Mouse (Mus musculus) kidney, adult 9 months (tissue): ENCODE measurements around the gene Galns.
"Not testable (repeated sequence)": the region's sequence is repeated elsewhere in the genome, so short reads cannot be mapped to it uniquely, and the experiment has no call there.

Source experiments
- DNase-seq: peaks from one replicate; pipeline ENCODE4 v3.0.0; 2022

The Galns gene

DNA sequence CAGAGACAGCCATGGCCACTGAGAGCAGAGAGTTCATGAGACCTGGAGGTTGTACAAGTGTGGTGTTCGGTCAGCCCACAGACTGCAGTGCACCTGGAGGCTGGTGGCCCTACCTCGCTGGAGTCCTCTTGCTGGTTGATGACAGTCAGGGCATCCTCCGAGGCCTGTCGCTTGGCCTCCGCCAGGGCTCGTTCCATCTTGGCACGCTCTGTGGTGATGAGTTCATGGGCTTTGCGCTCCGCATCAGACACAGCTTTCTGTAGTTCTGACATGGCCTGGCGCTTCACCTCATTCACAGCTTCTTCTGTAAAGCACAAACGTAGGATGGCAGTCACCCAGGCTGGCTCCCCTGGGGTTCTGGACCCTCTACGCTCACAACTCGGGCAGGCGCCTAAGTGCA is 21.9 kb upstream of the Galns start:
- no peak for DNase-seq

DNA sequence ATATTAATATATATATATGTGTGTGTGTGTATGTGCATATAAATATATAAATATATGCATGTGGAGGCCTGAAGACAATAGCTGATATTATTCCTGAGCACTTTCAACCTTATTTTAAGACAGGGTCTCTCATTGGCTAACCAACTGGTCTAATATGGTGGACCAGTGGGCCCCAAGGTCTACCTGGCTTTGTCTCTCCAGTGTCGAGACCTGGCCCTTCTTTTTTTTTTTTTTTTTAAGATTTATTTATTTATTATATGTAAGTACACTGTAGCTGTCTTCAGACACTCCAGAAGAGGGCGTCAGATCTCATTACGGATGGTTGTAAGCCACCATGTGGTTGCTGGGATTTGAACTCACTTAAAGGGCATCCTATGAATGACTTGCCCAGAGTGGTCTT is 20.9 kb upstream of the Galns start:
- not testable (repeated sequence) for DNase-seq

- no peak for DNase-seq
Observed at GRCm38 (mm10) chr8:122630696-122631095, 19.4 kb upstream of the Galns start.

- DNase-seq, result no peak
Observed at GRCm38 (mm10) chr8:122629388-122629787, 18.1 kb upstream of the Galns start.

GRCm38 (mm10) chr8:122626896-122627295 is 15.6 kb upstream of the Galns start:
- DNase-seq, result no peak

DNA sequence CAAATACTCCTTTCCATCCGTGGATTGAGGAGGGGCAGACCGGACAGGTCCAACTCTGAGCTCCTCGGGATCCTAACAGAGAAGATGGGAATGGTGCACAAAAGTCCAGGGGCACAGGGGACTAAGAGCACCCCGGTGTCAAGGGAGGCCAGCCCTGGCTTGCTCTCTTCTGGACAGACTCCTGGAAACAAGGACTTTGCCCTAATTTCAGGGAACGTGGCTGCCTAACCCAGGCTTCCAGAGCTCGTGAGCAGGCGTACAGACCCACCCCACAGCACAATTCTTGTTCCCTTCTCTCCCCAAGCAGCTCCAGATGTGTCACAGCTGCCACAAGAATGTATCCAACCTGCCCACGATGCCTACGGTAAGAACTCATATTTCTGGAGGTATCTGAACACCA is 14.5 kb upstream of the Galns start:
- peak; percentile 47 for DNase-seq

- DNase-seq, result no peak
Observed at GRCm38 (mm10) chr8:122624653-122625052, 13.4 kb upstream of the Galns start.

GRCm38 (mm10) chr8:122623844-122624642 is 12.8 kb upstream of the Galns start:
- no peak for DNase-seq

DNA sequence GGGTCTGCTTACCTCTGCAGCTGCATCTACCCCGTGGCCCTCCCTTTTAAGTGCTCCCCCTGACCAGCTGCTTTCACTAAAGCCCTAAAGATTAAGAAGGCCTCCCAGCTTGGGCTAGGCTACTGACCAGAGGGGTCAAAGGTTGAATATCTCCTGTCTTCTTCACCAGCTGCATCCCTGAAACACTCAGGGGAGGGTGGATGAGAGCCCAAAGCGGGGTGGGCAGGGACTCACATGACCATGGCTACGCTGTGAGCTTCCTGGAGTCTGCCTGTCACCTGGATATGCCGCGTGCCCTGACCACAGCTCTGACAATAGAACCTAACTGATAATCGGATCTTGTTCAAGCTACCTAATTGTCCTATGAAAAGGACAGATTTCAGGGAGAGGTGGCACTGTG is 11.5 kb upstream of the Galns start, which contains the start of gene Pabpn1l:
Pabpn1l (minus strand) TSS at position 13 of the 400 bp plus-strand sequence.
- peak; percentile 48 for DNase-seq

DNA sequence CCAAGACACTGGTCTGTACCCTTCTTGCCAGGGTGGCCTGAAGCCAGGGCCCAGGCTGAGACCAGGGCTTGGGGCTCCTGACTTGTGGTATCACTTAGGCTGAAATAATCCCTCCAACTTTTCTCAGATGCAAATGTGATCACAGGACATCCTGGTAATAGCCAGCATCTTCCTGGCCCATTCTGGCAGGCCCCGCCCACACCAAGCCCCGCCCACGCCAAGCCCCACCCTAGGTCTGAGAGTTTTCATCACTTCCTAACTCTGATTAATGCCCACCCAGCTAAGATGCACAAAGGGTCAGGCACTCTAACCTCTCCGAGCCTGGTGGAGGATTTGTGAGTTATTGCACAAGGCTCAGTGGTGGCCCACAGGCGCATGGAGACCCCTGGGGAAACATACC is 9.2 kb upstream of the Galns start:
- DNase-seq, result no peak

DNA sequence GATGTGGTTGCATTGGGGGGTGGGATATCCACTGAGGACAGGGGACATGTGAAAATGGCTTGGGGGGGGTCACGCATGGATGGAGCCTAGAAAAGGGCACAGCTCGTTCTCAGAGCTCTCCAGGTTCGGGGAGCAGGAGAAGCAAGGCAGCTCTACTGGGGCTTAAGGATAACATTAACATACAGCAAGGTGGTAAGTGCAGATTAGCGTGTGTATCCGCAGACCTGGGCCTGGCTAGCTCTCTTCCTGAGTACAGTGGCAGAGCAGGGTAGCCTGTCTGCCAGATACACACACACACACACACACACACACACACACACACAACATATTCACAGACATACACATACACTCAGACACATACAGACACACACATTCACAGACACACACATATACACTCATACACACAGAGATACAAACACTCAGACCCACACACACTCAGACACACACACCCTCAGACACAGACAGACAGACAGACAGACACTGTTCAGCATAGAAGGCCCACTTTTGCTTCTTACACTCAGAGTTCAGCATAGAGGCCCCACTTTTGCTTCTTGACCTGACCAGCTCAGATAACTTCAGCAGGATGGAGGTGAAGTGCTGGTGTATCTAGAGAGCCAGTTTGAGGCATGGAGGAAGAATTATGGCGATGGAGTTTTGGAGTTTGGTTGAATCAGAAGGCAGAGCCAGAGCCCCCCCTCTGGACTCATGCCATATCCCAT is 7.6 kb upstream of the Galns start:
- no peak for DNase-seq

DNA sequence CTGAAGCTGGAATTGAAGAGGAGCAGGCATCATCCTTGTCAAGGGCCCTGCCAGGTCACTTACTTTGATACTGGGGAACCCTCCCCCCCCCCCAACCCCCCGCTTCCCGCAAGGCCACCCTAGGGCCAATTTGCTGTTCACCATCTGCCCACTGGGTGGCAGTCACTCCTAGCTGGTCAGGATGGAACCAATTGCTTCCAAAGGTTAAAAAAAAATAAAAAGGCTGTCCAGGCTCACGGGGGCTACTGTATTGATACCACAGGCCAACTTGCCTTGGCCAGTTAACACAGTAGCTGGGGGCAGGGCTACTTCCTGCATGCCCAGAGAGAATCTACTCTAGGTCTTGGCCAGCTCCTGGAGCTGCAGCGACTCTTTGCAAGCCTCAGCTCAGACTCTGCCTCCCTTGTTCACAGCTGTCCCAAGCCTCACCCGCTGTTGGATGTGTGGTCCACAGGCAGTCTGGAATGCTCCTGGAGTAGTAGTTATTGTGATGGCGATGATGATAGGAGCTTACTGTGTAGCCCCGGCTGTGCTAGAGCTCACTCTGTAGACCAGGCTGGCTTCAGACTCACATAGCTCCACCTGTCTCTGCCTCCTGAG is 6.8 kb upstream of the Galns start:
- peak; percentile 87 for DNase-seq

- DNase-seq, result no peak
Observed at GRCm38 (mm10) chr8:122616181-122616905, 5.1 kb upstream of the Galns start.

- DNase-seq, result peak; percentile 62
Observed at GRCm38 (mm10) chr8:122610612-122611277, 518 bp downstream of the Galns start.

GRCm38 (mm10) chr8:122610209-122610608 is 1.1 kb downstream of the Galns start:
- no peak for DNase-seq

- no peak for DNase-seq
Observed at GRCm38 (mm10) chr8:122606810-122607209, 4.5 kb downstream of the Galns start.

DNA sequence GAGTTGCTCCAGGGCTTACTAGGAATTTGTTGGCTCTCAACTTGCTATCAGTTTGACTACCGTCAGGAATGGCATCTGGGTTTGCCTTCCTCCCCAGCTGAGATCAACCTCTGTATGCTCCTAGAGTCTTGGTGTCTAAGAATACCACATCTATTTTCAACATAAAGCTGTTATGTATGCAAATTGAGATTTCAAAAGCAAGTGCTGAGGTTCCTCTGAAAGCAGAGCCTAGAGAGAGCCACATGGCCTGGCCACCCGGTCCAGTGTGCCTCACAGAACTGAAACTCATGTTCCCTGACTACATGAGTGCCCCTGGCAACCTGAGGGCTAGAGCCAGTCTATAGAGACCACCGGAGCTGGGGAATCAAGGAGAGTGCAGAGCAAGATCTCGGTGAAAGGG is 5.9 kb downstream of the Galns start:
- DNase-seq, result no peak

DNA sequence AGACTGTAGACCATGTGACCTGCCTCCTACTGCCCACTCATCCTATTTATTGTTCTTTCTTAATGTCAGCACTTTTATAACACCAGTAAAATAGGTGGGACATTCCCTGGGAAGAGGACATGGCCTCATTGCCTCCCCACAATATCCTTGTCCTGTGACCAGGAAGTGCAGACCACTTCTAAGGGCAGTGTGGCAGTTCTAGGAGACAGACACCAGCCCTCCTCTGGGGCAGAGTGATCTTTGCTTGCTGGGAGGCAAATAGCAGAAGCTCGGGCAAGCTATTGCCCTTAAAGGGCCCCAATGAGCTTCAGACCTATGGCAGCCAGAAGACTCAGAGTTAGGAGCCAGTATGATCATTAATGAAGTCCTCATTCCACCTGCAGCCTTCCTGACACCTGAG is 6.6 kb downstream of the Galns start:
- DNase-seq, result no peak

DNA sequence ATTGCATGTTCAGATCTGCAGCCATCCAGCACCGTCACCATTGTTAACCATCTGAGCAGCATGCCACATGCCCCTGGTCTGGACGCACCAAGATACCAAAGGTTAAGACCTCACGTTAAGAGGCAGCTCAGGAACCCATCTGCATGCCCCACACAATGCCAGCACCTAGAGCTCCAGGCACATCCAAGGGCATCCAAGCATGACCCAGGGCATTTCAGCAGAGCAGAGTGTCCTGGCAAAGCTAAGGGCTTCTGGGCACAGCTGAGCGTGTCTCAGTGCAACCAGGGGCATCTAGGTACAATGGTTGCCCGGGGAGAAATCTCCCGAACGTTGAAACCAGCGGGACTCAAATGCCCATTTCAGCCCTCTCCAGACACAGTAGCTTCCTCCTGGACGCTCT is 10.6 kb downstream of the Galns start:
- DNase-seq, result peak; percentile 90

GRCm38 (mm10) chr8:122596031-122596430 is 15.2 kb downstream of the Galns start:
- DNase-seq, result no peak

DNA sequence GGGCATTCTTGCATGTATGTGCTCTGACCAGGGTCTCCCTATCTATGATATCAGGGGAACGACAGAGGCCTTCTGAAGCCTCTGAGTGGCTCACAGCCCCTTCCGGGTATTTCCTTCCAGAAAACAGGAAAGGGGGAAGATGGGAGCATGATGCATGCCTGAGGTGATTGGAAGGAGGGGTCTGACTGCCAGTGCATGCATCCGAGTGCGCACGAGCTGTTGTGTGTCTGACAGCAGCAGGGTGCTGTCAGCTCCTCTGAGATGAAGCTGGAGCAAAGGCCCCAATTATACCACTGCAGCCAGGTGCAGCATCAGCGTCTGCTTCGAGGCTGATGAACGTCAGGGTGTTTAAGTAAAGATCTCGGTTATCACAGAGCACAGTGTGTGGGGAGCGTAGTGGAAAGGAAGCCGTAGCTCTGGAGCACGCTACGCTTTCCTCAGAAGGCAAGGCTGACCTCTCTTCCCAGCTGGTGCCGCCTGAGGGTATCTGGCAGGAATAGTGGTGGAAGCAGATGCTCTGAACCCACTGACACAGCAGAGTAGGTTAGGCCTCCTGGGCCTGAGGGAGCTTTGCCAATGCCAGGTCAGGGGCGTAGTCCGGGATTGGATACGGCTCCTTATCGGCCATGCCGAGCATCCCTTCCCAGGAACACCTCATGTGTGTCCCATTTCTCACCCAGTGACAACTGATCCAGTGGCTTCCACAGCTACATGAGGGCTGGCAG is 17.3 kb downstream of the Galns start:
- DNase-seq, result no peak

- no peak for DNase-seq
Observed at GRCm38 (mm10) chr8:122593240-122593639, 18.0 kb downstream of the Galns start.
